Mouse (Mus musculus) midbrain, embryonic 16.5 days (tissue): ENCODE results near the gene Myom1. TPM values are rescaled to one million over a fixed set of nuclear protein-coding genes. Genes with fewer than 3 reads are reported as not detected.

Experiments
- ATAC-seq: fragments of 200-750 bp; cut with Nextera tagmentation; 2 replicates; pipeline ENCODE4 v1.8.0; 2017; ENCODE audit warnings: moderate TSS enrichment
- H3K27ac ChIP-seq: fragments of 300-500 bp; sonication (generic); 2 replicates; pipeline ENCODE4 v1.5.1; 2014; ENCODE audit warnings: mild to moderate bottlenecking, low read length, mixed read lengths
- H3K27me3 ChIP-seq: fragments of 300-500 bp; sonication (generic); 2 replicates; pipeline ENCODE4 v1.6.1; 2014; ENCODE audit warnings: low read depth, low read length, mixed read lengths; ENCODE audit not compliant: control insufficient read depth, insufficient read depth
- H3K36me3 ChIP-seq: fragments of 300-500 bp; sonication (generic); 2 replicates; pipeline ENCODE4 v1.6.1; 2014; ENCODE audit warnings: mild to moderate bottlenecking, low read length, moderate library complexity, mixed read lengths; ENCODE audit not compliant: control insufficient read depth, insufficient read depth
- H3K4me1 ChIP-seq: fragments of 300-500 bp; sonication (generic); 2 replicates; pipeline ENCODE4 v1.6.1; 2014; ENCODE audit warnings: mild to moderate bottlenecking, low read length, mixed read lengths; ENCODE audit not compliant: control insufficient read depth, insufficient read depth
- H3K4me2 ChIP-seq: fragments of 300-500 bp; sonication (generic); 2 replicates; pipeline ENCODE4 v1.6.1; 2014; ENCODE audit warnings: mild to moderate bottlenecking, low read length, mixed read lengths
- H3K4me3 ChIP-seq: fragments of 300-500 bp; sonication (generic); 2 replicates; pipeline ENCODE4 v1.5.1; 2014; ENCODE audit warnings: low read depth, mild to moderate bottlenecking, low read length, moderate library complexity, mixed read lengths
- H3K9ac ChIP-seq: fragments of 300-500 bp; sonication (generic); 2 replicates; pipeline ENCODE4 v1.6.1; 2014; ENCODE audit warnings: low read depth, low read length, mixed read lengths
- H3K9me3 ChIP-seq: fragments of 300-500 bp; sonication (generic); replicated peaks from 2 replicates; pipeline ENCODE4 v1.6.1; 2014; ENCODE audit warnings: mild to moderate bottlenecking, low read length, mixed read lengths; ENCODE audit not compliant: control insufficient read depth, poor library complexity, severe bottlenecking
- WGBS: fragments of 180-500 bp; shearing (Covaris S2); extraction: QIAGEN DNeasy Blood & Tissue Kit; methylation state at CpG from one replicate; pipeline ENCODE4 v1.1.7; 2014; 5-methylcytosine and 5-hydroxymethylcytosine counted together
- polyA plus RNA-seq: library from polyadenylated mRNA; unstranded; fragments of >200 nt; fragmentation: Nextera tagmentation; extraction: Ambion mirVana; gene quantifications from 2 replicates; pipeline ENCODE4 v1.2.1, GENCODE M21; 2015

Gene Myom1
- polyA plus RNA-seq, 1 experiment from 2014 or later: 1.4 TPM

DNA sequence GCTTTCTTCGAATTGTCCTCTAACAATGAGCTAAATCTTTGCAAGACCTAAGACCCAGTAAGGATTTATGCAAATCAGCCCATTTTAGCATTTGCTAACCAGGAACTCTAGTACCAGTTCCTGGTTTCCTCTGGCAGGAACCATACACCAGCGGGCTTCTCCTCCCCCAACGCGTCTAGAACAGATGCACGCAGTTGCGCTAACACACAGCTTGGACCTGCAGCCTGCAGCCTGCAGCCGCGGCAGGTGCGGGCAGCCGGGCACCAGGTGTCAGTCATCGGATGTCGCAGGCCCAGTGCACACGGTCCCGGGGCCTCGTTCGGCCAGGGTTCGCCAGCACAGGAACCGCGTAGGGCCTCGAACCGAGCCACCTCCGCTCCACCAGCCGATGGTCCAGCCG, 12.4 kb upstream of the Myom1 start:
- H3K4me1 ChIP-seq: peaks cover 23% of the 10 kb centered on the region
- ATAC-seq: peak; percentile 83
- H3K27me3 ChIP-seq: no peaks in the 10 kb centered on the region
- peak overlapping the region; percentile 93 for H3K4me2 ChIP-seq
- peak overlapping the region; percentile 98 for H3K27ac ChIP-seq
- no peaks in the 10 kb centered on the region for H3K9me3 ChIP-seq
- H3K4me3 ChIP-seq: peak overlapping the region; percentile 92
- H3K36me3 ChIP-seq: peaks cover 4% of the 10 kb centered on the region; the same call in 1 of the 2 replicates
- under 1% methylated on average over 24 of the region's 24 CpGs for WGBS
- peak overlapping the region; percentile 95 for H3K9ac ChIP-seq

DNA sequence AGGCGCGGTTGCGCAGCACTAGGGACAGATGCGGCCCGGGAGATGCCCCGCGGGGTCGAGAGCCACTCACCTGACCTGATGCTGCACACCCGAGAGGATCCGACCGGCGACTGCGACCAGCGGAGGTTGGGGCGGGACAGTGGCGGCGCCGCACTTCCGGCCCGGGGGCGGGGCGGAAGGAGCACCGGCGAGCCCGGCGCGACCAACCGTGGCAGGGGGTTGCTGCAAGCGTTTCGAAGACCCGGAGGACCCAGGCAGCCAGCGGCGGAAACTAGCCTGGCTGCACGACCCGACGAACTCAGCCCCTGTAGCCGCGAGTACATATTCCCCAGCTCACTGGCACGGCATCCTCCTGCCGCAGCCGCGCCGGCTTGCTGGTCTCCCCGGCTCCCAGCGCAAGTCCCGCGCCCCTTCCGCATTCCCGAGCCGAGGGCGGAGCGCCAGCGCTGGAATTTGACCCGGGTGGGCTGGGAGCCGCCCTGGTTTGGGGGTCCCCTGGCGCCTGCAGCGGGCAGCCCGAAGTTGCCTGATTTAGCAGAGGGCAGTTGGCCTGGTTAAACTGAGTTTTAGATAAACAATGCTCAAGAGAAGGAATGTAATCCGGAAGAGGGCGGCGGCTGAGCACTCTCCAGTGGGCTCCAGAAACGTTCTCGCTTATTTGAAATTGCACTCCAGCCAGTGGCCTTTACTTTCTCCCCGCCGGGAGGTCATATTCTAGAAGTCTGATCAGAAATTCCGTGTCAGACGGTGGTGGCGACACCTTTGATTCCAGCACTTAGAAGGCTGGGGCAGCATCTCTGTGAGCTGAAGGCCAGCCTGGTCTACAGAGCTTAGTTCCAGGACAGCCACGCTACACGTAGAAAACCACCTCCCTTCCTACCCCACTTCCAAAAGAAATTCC, 11.8 kb upstream of the Myom1 start:
- Histone ChIP-seq H3K4me3 (peak overlapping the region; percentile 92), H3K4me2 (peak overlapping the region; percentile 93), H3K36me3 (peaks cover 4% of the 10 kb centered on the region), H3K9me3 (no peaks in the 10 kb centered on the region), H3K27ac (peak overlapping the region; percentile 98), H3K27me3 (no peaks in the 10 kb centered on the region), H3K9ac (peak overlapping the region; percentile 95), H3K4me1 (peaks cover 23% of the 10 kb centered on the region)
- WGBS: under 1% methylated on average over 69 of the region's 70 CpGs
- peak; percentile 96 for ATAC-seq

DNA sequence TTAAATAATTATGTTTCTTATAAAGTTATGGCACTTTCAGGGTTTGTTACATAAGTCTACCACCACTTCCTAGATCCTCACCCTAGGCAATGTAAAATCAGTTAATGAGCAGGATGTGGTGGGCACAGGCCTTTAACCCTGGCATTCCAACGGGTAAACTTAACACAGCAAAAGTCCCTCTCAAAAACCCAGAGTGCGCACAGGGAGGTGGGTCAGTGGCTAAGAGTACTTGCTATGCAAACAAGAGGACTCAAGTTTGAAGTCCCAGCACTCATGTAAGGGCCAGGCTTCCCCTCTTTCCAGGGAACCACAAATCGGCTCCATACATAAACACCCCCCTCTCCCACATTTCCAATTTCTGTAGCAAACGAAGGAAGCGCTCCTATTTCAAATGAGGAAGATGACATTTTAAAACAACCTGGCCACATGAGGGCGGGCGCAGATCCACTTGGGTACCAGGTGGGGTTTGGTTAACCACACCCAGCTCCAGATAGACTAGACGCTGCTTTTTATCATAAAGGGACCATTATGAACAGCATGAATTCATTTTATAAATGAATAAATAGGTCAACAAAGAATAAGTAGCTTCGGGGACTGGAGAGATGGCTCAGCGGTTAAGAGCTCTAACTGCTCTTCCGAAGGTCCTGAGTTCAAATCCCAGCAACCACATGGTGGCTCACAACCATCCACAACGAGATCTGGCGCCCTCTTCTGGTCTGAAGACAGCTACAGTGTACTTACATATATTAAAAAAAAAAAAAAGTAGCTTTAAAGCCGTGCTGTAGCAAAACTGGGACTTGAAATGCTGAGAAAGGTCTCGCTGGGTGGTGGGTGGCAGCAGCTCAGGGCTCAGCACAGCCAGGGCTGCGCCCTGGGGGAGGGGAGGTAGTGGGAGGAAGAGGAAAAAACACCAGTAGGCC, 10.5 kb upstream of the Myom1 start:
- WGBS: 86% methylated on average over 16 of the region's 16 CpGs
- Histone ChIP-seq H3K4me1 (peaks cover 23% of the 10 kb centered on the region), H3K4me3 (no peak overlapping the region)

DNA sequence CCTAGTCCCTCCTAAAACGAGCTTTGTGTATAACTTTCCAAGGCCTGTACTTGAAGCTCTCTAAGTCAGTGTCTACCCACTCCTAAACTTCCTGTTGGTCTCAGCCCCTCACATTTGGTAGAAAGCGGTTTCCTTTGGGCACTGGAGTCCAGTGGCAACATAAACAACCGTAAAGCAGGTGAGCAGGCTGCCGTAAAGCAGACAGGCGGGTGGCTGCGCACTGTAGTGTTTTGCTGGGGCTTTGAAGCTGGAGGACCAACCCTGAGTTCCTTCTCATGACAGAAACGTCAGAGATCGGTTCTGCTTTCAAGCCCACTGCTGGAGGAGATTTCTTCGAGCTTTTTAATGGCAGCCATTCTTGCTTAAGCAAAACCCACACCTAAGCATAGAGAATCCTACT, 9.8 kb upstream of the Myom1 start:
- H3K27ac ChIP-seq: no peak overlapping the region
- no peaks in the 10 kb centered on the region; the same call in 1 of the 2 replicates for H3K36me3 ChIP-seq
- no peak overlapping the region for H3K9ac ChIP-seq
- 89% methylated on average over 9 of the region's 9 CpGs for WGBS
- no peak overlapping the region for H3K4me2 ChIP-seq
- no peak overlapping the region for H3K4me3 ChIP-seq
- ATAC-seq: no peak
- no peaks in the 10 kb centered on the region for H3K9me3 ChIP-seq
- H3K27me3 ChIP-seq: no peaks in the 10 kb centered on the region
- H3K4me1 ChIP-seq: peaks cover 23% of the 10 kb centered on the region

More for the DNA sequence above, 10.5 kb upstream of the Myom1 start:
- Histone ChIP-seq H3K36me3 (no peaks in the 10 kb centered on the region; the same call in 1 of the 2 replicates), H3K27ac (no peak overlapping the region), H3K4me2 (peak overlapping the region; percentile 93; the same call in 1 of the 2 replicates), H3K27me3 (no peaks in the 10 kb centered on the region), H3K9ac (no peak overlapping the region), H3K9me3 (no peaks in the 10 kb centered on the region)
- ATAC-seq: no peak

DNA sequence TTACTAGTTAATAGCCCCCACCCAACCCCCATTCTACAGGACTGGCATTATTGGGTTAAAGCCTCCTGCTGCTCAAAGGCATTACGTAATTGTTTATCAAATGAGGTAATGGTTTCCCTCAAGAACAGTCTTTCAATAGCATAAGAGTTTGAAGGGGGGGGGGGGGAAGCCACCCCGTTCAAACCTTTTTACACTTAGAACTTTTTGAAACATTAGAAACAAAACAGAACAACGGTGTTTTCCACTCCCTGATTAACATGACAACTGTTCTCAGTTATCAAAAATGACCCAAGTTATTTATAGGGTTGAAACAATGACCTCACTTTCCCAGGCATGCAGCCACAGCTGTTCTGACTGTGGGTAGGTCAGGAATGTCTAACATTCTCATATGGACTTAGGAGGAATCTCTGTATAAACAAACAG, 9.0 kb upstream of the Myom1 start:
- Histone ChIP-seq H3K27ac (no peak overlapping the region), H3K9me3 (no peaks in the 10 kb centered on the region), H3K4me2 (no peak overlapping the region), H3K36me3 (no peaks in the 10 kb centered on the region; the same call in 1 of the 2 replicates), H3K9ac (no peak overlapping the region), H3K27me3 (no peaks in the 10 kb centered on the region), H3K4me3 (no peak overlapping the region), H3K4me1 (peaks cover 18% of the 10 kb centered on the region)
- 55% methylated on average over 3 of the region's 3 CpGs for WGBS
- no peak for ATAC-seq

DNA sequence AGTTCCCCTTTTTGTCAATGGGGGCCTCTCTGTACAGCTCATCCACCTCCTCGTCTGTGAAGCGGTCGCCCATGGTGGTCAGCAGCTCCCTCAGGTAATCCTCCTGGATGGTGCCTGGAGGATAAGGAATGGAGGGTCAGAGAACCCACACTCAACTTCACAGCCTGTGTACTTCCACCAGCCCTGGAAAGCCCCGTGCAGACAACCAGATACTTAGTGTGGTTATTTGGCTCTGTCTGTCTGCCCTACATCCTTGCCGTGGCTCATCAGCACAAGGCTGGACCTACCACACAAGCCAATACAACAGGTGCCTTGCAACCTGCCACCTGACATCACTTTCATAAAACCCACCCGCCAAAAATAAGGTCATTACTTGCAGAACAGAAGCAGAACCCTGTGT, 7.8 kb upstream of the Myom1 start:
- H3K4me1 ChIP-seq: peaks cover 6% of the 10 kb centered on the region; the same call in 1 of the 2 replicates
- no peaks in the 10 kb centered on the region for H3K27me3 ChIP-seq
- H3K9me3 ChIP-seq: no peaks in the 10 kb centered on the region
- H3K4me2 ChIP-seq: no peak overlapping the region
- H3K36me3 ChIP-seq: no peaks in the 10 kb centered on the region; the same call in 1 of the 2 replicates
- no peak for ATAC-seq
- H3K4me3 ChIP-seq: no peak overlapping the region
- H3K27ac ChIP-seq: no peak overlapping the region
- 92% methylated on average over 6 of the region's 6 CpGs for WGBS
- no peak overlapping the region for H3K9ac ChIP-seq

DNA sequence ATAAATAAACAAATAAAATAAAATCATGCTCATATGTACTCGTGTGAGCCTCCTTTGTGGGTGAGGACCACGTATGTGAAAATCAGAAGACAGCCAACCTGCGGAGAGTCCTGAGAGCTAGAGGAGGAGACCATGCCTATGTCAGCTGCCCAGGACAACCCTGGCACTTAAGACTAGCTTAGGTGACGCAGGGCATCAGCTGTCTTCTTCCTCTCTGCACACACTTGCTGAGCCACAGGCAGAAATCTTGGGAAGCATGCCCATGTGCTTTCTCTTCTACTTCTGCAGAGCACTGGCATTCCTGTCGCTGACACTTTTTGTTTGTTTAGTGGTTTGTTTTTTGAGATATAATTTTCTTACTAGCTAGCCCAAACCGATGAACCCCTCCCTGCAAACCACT, 6.9 kb upstream of the Myom1 start:
- Histone ChIP-seq H3K9ac (no peak overlapping the region), H3K27me3 (no peaks in the 10 kb centered on the region)
- WGBS: 99% methylated on average over 6 of the region's 6 CpGs

DNA sequence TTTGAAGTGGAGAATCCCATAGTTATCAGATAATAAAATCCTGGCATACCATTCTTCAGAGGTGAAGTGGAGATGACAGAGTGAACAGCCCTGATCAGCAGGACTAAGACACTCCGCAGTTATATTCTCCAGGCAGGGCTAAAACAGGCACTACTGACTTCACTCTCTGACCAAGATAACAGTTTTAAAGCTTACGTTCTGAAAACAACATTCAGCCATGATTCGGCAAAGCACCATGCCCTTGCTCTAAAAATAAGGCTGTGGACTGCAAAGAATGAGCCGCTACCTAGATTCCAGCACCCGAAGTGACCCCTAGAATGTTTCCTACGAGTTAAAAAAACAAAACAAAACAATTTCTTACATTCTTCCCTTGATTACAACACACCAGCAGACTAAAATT, 4.6 kb upstream of the Myom1 start:
- Histone ChIP-seq H3K36me3 (no peaks in the 10 kb centered on the region; the same call in 1 of the 2 replicates), H3K27me3 (no peaks in the 10 kb centered on the region), H3K27ac (no peak overlapping the region), H3K4me3 (no peak overlapping the region), H3K4me1 (peaks cover 5% of the 10 kb centered on the region), H3K4me2 (no peak overlapping the region), H3K9ac (no peak overlapping the region), H3K9me3 (no peaks in the 10 kb centered on the region)
- WGBS: 88% methylated on average over 6 of the region's 6 CpGs
- ATAC-seq: no peak

More for the DNA sequence above, 6.9 kb upstream of the Myom1 start:
- no peak overlapping the region for H3K4me2 ChIP-seq
- no peak for ATAC-seq
- no peaks in the 10 kb centered on the region; the same call in 1 of the 2 replicates for H3K36me3 ChIP-seq
- H3K4me1 ChIP-seq: peaks cover 6% of the 10 kb centered on the region; the same call in 1 of the 2 replicates
- no peaks in the 10 kb centered on the region for H3K9me3 ChIP-seq
- no peak overlapping the region for H3K4me3 ChIP-seq
- no peak overlapping the region for H3K27ac ChIP-seq
